Mouse (Mus musculus) left cerebral cortex, postnatal 14 days (tissue): ENCODE measurements at regions not wholly inside any gene's neighbourhood (a gene's known extent, or its start where the extent isn't known, plus 50 kb on each side); places are given as distances from the start of the nearest gene placed in this dataset.

Source experiments
- DNase-seq, 2 experiments: peaks; one replicate each; pipeline ENCODE4 v3.0.0; 2021 to 2022; ENCODE audit warnings: low spot score in 2 of 2, mixed read lengths in 1 of 2
- intact Hi-C: fragments of 180-260 bp; cut with DNase I; formaldehyde crosslinking; loops from one replicate; pipeline ENCODE4 v1.15.1; 2025

DNA sequence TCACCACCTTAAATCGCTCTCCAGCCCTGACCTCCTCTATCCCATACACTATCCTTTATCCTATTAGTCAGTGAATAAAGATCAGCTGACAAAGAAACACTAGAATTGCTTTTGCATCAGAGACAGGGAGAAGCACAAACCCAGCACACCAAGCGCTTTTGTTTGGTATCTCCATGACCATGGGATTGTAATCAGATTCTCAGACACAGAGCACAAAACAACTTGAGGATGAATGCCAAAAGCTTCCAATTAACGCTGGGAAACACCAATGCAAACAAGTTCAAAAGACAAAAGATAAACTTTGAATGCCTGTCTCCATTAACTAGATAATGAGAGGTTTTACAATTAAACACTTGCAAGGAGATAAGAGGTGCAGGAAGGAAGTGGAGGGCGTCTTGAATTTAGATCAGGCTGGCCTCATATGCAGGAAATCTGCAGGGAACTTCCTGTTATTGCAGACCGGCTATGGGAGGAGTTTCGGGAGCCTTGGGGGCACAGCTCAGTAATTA is 179.8 kb downstream of the Samd5 start:
- DNase-seq: no peak
- intact Hi-C loops: no loop called here

DNA sequence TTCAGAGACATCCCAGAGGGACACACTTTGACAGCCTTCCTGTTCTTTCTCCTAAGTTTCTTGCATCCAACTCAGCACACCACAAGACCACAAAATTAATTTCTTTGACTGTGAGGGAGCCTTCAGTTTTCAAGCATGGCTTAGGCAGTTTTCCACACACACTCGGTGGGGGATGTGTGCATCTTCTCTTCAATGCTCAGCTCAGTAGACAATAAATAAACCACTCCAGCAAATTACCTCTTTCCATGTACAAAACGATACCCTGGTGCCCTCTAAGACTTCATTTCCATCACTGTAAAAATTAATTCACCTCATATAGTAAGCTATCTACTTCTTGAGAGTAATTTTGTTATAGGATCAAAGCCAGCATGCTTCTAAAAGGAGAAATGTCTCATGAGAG is 184.6 kb downstream of the Samd5 start:
- intact Hi-C loops: no loop called here
- DNase-seq: no peak

DNA sequence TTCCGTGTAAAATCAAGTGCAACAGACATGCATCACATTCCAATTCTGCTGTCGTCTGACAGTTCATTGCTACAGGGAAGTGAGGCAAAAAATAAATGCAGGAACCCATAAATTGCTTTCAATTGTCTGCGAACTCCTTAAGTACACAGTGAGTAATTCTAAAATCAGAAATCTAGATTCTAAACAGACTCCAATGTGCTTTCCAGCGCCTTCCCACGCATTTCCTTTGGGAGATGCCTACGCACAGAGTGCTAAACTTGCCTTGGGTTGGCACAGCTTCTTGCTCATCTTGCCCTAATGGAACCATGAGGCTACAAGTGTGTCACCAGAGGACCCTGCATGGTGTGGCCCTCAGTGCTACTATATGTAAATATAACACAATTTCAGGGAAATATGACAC is 212.6 kb downstream of the Samd5 start:
- peak; percentile 44 to 54 for DNase-seq
- intact Hi-C loops: no loop called here

DNA sequence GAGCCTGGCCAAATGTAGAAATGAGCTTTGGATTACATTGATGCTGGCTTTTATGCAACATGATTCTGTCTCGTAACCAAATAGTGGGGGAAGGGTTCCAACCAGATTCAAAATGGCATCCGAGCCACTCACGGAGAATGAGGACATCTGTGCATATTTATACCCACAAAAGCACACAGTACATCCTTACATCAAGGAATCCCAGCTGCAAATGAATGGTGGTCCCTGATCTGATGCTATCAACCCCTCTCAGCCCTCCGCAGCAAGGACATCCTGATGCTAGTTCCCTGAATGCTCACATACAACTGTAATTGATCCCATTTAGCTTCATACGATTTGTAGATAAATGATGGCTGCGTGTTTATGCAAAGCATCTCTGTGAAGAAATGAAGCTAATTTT is 215.9 kb downstream of the Samd5 start:
- no peak for DNase-seq
- intact Hi-C loops: no loop called here

DNA sequence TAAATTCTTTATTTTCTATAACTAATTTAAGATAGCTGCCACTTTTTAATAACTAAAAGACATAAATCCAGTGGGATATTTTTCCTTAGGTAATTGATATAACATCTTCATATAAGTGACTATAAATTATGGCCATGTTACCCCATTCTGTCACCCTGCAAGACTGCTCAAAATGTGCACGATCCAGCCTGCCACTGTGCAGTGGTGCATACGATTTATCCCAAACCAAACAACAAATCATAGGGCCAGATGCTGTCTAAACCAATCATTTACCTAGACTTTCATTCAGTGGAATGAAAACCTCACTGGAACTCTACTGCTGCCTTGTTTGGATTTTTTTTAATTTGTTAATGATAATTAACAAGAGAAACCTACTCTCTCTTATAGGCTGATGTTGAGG is 216.5 kb downstream of the Samd5 start:
- intact Hi-C loops: no loop called here
- no peak for DNase-seq

DNA sequence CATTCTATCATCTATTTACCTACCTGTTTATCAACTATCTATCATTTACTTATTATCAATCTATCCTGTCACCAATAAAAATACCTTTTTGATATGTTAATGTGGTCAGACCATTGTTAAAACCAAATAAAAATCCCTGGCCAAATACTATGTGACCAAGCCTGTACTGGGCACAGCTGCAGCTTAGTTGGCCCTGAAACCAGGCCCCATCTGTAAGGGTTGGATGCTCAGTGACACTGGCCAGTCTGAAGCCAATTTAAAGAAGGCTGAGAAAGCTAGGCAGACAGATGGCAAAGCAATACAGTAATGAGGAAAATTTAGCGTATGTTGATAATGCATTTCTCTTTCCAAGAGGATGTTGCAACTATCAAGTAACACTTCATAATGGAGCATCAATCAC is 217.8 kb downstream of the Samd5 start:
- intact Hi-C loops: no loop called here
- no peak for DNase-seq

DNA sequence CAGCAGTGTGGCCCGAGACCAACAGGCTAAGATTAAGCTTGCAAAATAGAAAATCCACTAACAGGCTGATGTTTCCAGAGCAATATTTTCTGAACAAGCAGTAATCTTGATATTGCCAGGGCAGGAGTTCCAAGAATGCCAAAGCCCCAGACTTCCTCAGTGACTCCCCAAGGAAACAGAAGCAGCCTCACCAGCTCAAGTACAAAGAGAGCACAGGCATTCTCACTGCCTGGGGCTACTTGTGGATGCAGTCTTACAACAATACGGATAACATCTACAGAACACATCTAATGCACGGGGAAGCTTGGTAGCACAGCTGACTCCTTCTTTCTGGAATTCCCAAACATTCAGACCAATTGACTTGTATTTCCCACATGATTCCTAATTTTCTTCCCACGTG is 235.9 kb downstream of the Samd5 start:
- DNase-seq: no peak
- intact Hi-C loops: no loop called here

DNA sequence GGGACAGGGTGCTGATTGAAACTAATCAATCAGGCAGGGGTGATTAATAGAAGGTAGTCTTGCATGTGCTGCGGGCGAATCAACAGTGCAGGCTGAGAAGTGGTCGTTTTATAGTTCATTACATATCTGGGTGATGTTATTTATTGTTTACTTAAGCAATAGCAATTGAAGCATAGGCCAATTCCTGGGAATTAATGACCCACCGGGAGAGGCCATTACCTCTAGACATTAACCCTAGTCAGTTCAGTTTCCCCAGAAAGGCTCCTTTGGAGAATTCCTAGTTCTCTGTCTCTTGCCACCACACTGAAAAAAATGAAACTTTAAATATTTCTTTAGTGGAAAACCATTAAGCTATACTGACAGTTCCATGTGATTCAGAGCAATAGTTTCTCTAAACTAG is 236.6 kb downstream of the Samd5 start:
- no peak for DNase-seq
- intact Hi-C loops: no loop called here

DNA sequence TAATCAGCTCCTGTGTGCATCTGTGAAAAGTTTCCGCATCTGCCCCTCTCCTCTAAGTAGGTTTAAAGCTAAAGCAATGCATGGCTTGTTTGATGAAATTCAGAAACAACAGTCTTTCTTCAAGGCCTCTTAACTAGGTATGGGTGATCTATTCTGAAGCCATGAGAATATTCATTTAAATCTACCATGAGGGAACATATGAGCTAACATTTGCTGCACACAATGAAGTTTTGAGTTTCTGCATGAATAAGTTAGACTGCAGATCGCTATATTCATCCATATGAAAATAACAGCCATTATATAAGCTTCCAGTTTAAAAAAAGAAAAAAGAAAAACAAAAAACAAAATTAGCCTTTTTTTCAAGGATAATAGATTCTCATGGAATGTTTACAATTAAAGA is 245.9 kb downstream of the Samd5 start:
- intact Hi-C loops: no loop called here
- peak in 1 of 2 experiments; percentile 16 for DNase-seq

DNA sequence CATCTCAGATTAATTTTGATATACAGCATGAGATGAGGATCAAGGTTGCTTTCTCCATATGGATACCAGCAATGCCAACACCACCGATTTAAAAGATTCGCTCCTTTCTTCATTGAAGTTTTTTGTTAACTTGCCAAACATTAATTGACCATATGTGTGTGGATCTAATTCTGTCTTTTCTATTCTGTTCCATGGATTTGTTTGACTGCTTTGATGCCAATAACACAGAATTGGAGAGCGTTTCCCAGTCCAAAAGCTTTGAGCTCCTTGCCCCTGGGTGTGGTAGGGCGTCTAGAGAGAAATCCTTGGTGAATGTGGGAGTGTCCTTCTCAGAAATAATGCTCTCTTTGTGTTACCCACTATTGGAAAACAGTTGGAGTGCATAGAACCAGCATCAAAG is 254.3 kb downstream of the Samd5 start:
- intact Hi-C loops: no loop called here
- DNase-seq: no peak

DNA sequence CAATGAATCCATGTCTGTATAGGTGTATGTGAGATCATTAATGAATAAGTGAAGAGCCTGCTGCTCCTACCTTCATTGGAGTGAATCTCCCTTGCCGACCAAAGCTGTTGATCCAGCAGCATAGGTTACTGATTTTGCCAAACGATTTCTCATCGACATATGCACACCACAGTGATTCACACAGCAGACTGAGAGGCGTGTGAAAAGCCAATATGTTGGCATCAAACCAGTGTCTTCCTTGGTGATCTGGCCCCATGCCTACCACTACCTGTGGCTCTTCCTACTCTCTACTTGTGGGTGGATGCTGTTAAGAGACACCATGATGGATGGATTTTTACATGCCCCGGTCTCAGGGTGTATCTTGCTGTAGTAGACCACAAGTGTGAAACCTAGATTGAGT is 258.3 kb downstream of the Samd5 start:
- intact Hi-C loops: no loop called here
- no peak for DNase-seq

DNA sequence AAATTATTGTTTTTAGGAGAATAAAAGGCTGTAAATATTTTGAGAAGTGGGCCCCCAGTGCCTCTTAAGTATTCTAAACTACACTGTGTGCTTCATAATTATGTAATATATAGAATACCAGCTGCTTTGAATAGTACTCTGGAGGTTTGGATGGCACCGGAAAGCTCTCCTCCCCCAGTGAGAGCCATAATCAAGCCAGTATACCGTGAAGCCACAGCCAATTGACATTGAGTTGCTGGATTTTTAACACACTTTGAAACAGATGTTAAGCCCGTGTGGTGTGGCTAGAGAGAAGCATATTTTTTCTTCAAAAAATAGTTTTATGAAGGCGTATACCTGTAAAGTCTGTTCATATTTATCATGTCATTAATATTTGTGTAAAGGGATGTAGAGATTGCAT is 268.9 kb downstream of the Samd5 start:
- DNase-seq: no peak
- intact Hi-C loops: no loop called here

DNA sequence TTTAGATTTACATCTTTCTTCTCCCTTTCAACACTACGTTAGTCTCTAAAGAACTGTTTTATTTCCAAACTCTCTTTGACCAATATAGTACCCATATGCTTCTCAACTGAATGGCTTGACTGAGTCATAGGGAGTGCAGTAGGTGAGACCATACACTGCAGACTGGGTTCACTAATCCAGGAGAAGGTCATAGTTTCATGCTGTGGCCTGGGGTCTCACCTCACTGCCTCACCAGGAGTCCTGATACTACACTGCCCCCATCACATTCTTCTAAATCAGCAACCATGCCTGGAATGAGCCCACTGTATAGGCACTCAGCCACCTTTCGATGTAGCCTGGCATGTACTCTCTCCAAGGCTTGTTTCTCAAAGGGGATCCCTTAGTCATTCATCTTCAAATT is 269.6 kb downstream of the Samd5 start:
- intact Hi-C loops: no loop called here
- no peak for DNase-seq

DNA sequence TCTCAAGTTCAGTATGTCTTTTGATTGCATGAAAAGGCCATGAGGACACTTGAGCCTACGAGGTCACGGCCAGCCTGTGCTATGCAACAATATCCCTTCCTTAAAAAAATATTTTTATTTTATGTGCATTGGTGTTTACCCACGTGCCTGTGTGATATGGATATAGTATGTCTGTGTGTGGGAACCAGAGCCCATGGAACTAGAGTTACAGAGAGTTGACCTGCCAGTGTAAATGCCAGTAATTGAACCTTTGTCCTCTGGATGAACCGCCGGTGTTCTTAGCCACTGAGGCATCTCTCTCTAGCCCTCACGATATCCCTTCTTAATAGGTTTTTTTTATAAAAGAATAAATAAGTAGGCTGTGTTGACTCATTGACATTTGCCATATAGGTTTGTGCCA is 270.0 kb downstream of the Samd5 start:
- DNase-seq: no peak
- intact Hi-C loops: no loop called here

DNA sequence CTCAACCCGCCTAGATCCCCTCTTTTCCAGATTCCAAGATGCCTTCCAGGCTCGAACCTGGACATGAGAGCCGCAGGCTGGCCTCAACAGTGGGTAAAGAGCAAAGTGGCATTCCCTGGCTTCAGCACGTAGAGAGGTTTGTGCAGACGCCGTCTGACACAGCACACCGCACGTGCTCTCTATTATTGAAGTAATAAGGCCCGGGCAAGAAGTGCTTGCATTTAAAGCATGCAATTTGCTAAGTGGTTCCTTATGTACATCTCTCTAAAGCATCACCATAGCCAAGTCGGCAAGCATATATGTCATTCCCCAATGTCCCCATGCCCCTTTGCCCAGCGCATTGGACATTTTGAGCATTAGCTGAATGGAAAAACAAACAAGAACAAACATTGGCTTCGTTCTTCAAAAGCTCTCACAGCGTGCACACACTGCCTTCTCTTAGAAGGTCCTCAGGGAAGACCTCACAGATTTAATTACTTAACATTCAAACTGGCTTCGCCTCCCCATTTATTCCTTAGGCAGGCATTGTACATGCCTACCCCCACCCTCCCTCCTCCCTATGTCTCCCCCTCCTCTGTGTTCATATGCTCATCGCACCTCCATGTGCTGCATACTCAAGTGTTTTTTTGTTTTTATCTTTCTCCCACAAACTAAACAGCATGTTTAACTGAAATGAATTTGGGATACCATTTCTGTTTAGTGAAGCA is 273.9 kb downstream of the Samd5 start:
- intact Hi-C loops: no loop called here
- DNase-seq: no peak

DNA sequence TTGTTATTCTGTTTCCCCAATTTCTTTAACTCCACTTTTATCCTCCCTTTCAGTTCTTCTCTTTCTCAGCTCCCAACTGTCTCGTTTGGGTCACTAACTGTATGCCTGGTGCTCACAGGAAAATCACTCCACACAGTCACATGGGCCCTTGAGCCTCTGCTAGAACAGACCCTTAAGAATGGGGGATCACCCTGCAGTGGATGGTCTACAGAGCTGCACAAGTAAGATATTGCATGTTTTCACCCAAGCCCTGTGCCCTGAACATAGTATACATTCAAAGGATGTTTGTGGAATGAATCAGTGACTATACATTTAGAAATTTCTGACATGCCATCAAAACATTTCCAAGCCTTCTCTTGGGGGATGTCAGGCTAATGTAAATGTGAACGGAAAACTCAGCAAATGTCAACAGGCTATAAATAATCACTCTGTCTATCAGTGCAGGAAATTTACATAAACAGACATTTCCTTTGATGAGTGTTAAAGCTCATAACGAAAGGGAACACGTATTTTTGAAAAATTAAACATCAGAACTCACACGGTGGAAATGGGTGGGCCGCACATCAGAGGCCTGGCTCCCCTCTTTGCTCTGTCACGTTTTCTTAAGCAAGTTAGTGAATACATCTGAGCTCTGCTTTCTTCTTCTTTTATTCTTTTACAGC is 297.4 kb downstream of the Samd5 start:
- DNase-seq: no peak
- intact Hi-C loops: no loop called here

DNA sequence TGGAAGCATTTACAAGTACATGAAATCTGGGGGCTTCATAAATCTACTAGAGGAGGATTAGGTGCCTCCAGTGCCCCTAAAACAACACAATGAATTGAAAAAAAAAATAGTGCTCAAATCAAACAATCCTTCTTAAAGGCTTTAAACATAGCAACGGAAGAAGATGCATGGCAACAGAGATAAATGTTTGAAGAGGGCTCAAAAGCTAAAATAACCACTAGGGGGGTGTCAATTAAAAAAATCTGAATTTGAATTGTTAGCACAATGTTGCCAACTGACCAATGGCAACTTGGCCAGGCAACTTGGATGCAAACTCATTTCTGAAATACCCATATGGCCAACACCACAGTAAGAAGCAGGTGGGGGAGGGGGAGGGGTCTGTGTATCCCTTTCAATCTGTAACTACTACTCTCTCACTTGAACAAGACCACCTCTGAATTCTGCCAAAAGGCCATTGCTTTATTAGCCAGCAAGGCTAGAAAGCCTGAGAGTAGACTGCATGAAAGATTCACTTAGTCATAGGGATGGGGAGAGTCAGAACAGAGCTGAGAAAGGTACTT is 312.6 kb downstream of the Samd5 start:
- intact Hi-C loops: no loop called here

DNA sequence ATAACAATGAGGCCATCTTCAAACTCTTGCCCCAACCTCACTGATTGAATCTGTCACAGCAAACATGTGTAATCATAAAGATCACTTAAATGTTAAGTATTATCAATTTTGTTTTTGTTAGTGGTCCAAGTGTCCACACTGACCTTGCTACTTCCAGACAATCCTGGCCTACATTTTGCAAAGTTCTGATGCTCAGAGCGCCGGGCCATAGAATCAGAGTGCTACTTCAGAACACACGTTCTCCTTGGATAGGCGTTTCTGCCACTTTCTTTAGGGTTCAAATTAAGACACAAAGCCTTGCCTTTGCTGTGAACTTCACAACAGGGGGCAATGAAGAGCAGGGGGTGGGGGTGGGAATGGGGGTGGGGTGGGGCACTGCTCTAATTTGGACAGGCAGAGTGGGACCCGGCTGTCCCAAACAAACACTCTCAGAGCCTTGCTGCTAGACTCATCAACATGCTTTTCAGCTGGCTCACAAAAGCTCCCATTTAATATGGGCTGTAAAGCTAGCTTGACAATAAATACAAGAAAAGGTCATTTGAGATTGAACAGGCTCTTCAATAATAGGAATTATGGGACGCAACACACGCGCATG is 336.7 kb downstream of the Samd5 start:
- DNase-seq: no peak
- intact Hi-C loops: no loop called here

More for the DNA sequence above, 312.6 kb downstream of the Samd5 start:
- DNase-seq: no peak

DNA sequence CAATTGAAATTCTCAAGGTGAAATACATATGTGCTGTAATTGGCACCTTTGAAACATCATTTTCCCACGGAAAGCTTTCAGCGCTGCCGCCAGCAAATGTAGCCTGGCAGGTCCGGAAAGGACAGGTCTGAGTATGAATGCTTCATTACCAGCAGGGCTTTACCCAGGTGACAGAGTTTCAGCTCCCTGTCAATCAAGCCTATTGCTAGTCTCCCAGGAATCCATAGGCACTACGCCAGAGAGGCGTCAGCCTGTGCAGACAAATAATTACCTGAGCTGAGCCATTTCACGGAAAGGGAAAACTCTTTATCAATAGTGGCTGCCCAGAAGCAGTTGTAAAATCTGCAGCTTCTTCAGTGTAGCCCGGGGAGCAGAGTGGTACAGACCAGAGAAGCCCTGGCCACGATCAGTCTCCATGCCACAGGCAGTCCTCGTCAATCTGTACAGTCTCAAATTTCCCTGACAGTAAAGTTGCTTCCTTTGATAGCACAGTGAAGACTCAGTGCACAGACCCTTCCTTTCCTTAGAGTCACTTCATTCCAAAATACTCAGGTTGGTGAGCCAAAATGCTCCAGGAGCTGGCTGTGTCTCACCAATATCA is 340.7 kb downstream of the Samd5 start:
- intact Hi-C loops: no loop called here
- DNase-seq: no peak

DNA sequence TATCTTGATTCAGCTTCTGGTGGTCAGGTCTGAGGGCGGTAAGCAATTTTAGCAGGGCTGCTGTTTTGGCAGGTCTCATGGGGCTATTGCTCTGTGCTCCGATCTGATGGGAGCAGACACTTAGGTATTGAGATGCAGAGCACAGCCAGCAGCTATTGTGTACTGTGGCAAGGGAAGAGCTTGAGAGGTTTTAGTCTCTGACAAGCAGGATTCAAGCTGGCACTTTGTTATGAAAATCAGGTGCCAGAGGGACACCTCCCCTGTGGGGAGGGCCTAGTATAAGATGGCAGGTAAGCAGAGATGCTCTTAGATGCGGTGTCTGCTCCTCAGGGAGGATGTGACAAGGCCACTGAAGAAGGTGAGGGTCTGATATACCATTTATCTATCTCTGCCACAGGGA is 343.3 kb downstream of the Samd5 start:
- no peak for DNase-seq
- intact Hi-C loops: no loop called here
